Mouse (Mus musculus) cerebellum, adult 2 months (tissue): ENCODE results near the gene Ube2v1.

Experiments used
- CTCF ChIP-seq: fragments of 200-500 bp; IDR thresholded peaks from 2 replicates; pipeline ENCODE4 v1.5.1; 2011; ENCODE audit warnings: low read depth, mild to moderate bottlenecking, control low read depth, low read length, moderate library complexity, borderline replicate concordance; ENCODE audit not compliant: insufficient read depth
- POLR2A ChIP-seq: fragments of 200-500 bp; IDR thresholded peaks from 2 replicates; pipeline ENCODE4 v1.6.1; 2011; ENCODE audit warnings: low read length, control low read depth, borderline replicate concordance; ENCODE audit not compliant: insufficient read depth

- no peak for TF ChIP-seq CTCF
- no peak for TF ChIP-seq POLR2A
These were observed 14.5 kb upstream of the Ube2v1 start for GRCm38 (mm10) chr2:167646411-167646810.
